Mouse (Mus musculus) myocyte (in vitro differentiated cells): ENCODE data around the gene Tmem108.

ENCODE experiments used
- CEBPB ChIP-seq: IDR thresholded peaks from 2 replicates; pipeline ENCODE4 v1.6.1; 2011; ENCODE audit warnings: mild to moderate bottlenecking, moderate library complexity; ENCODE audit not compliant: poor library complexity, insufficient read depth, severe bottlenecking
- E2F4 ChIP-seq: IDR thresholded peaks from one replicate; pipeline ENCODE4 v1.6.1; 2011; ENCODE audit warnings: mild to moderate bottlenecking, control low read depth, moderate library complexity; ENCODE audit not compliant: insufficient read depth
- MAX ChIP-seq: IDR thresholded peaks from one replicate; pipeline ENCODE4 v1.6.1; 2011; ENCODE audit warnings: low read depth, mild to moderate bottlenecking, control low read depth
- MYOD1 ChIP-seq, 3 experiments: IDR thresholded peaks; one replicate each; pipeline ENCODE4 v1.6.1; 2011; ENCODE audit warnings: control low read depth in 2 of 3, low read depth in 2 of 3, mild to moderate bottlenecking in 2 of 3, moderate library complexity in 1 of 3; ENCODE audit not compliant: insufficient read length in 2 of 3, control insufficient read depth in 1 of 3
- MYOG ChIP-seq, 3 experiments: IDR thresholded peaks; one replicate each; pipeline ENCODE4 v1.6.1; 2011; ENCODE audit warnings: control low read depth in 2 of 3, low read depth in 2 of 3, mild to moderate bottlenecking in 2 of 3; ENCODE audit not compliant: insufficient read length in 2 of 3, control insufficient read depth in 1 of 3, insufficient read depth in 1 of 3
- POLR2A ChIP-seq: IDR thresholded peaks from one replicate; pipeline ENCODE4 v1.6.1; 2011; ENCODE audit warnings: low read depth, mild to moderate bottlenecking, control low read depth, moderate library complexity; ENCODE audit not compliant: insufficient read length
- POLR2AphosphoS2 ChIP-seq: IDR thresholded peaks from one replicate; pipeline ENCODE4 v1.6.1; 2011; ENCODE audit warnings: low read depth, control low read depth; ENCODE audit not compliant: insufficient read length
- TCF12 ChIP-seq: IDR thresholded peaks from one replicate; pipeline ENCODE4 v1.6.1; 2011; ENCODE audit warnings: mild to moderate bottlenecking, control low read depth; ENCODE audit not compliant: poor library complexity, insufficient read depth, severe bottlenecking
- USF1 ChIP-seq: IDR thresholded peaks from one replicate; pipeline ENCODE4 v1.6.1; 2011; ENCODE audit warnings: low read depth, mild to moderate bottlenecking, control low read depth, moderate library complexity

- TF ChIP-seq MAX = no peak
- no peak for TF ChIP-seq USF1
- TF ChIP-seq POLR2A = no peak
- TF ChIP-seq MYOG (IDR thresholded peaks at IDR 0.05; ENCODE audit: control insufficient read depth in 1 of 3, insufficient read depth in 1 of 3, insufficient read length in 2 of 3, low read depth in 2 of 3) = no peak
- TF ChIP-seq MYOD1 (IDR thresholded peaks at IDR 0.05; ENCODE audit: control insufficient read depth in 1 of 3, insufficient read length in 2 of 3, low read depth in 2 of 3) = no peak
- TF ChIP-seq TCF12 = no peak
- no peak for TF ChIP-seq E2F4
- TF ChIP-seq CEBPB = no peak
- no peak for TF ChIP-seq POLR2AphosphoS2
Measured at GRCm38 (mm10) chr9:103689697-103690096, 71.9 kb downstream of the Tmem108 start.
